Mouse (Mus musculus) ES-Bruce4 (cell line): ENCODE data around the gene Rdh1.

Source experiments
- CTCF ChIP-seq: IDR thresholded peaks from one replicate; pipeline ENCODE4 v1.8.1; 2011; ENCODE audit warnings: low read depth, low read length
- POLR2A ChIP-seq: IDR thresholded peaks from one replicate; pipeline ENCODE4 v1.8.1; 2011; ENCODE audit warnings: low read length; ENCODE audit not compliant: insufficient read depth

- TF ChIP-seq POLR2A, result no peak
- TF ChIP-seq CTCF, result no peak
These were observed 16.5 kb downstream of the Rdh1 start, which contains the start of gene Rdh9 for GRCm38 (mm10) chr10:127776011-127776410.
